Mouse (Mus musculus) lung, adult 2 months (tissue): Measurements from ENCODE around the gene Apobec2.

Experiments used
- CTCF ChIP-seq: fragments of 200-500 bp; IDR thresholded peaks from 2 replicates; pipeline ENCODE4 v1.5.1; 2011; ENCODE audit warnings: mild to moderate bottlenecking, low read length, control low read depth; ENCODE audit not compliant: insufficient read depth
- POLR2A ChIP-seq: fragments of 200-500 bp; IDR thresholded peaks from 2 replicates; pipeline ENCODE4 v1.6.1; 2011; ENCODE audit warnings: low read depth, mild to moderate bottlenecking, control low read depth, low read length, borderline replicate concordance; ENCODE audit errors: extremely low read depth

- TF ChIP-seq CTCF (no peak), POLR2A (no peak)
Measured at GRCm38 (mm10) chr17:48411241-48411640, 21.5 kb downstream of the Apobec2 start.
